Mouse (Mus musculus) ES-E14 (cell line): ENCODE data around the gene Fbxo11.

Experiments
- CHD2 ChIP-seq: IDR thresholded peaks from 2 replicates; pipeline ENCODE4 v1.6.1; 2014; ENCODE audit warnings: mild to moderate bottlenecking, low read depth, low read length, inconsistent platforms
- HCFC1 ChIP-seq: IDR thresholded peaks from 2 replicates; pipeline ENCODE4 v1.6.1; 2012; ENCODE audit warnings: low read length, inconsistent platforms, borderline replicate concordance; ENCODE audit not compliant: insufficient read depth
- MAFK ChIP-seq: IDR thresholded peaks from 2 replicates; pipeline ENCODE4 v1.6.1; 2014; ENCODE audit warnings: mild to moderate bottlenecking, low read depth, low read length, inconsistent platforms; ENCODE audit not compliant: insufficient read depth
- ZC3H11A ChIP-seq: IDR thresholded peaks from 2 replicates; pipeline ENCODE4 v1.6.1; 2012; ENCODE audit warnings: low read depth, mild to moderate bottlenecking, inconsistent platforms, low read length, borderline replicate concordance
- ZNF384 ChIP-seq: IDR thresholded peaks from 2 replicates; pipeline ENCODE4 v1.6.1; 2012; ENCODE audit warnings: low read depth, low read length, inconsistent platforms

- TF ChIP-seq HCFC1, result no peak
- TF ChIP-seq MAFK, result no peak
- TF ChIP-seq ZNF384, result no peak
- no peak for TF ChIP-seq ZC3H11A
- no peak for TF ChIP-seq CHD2
Observed at GRCm38 (mm10) chr17:88106365-88106764, 41.3 kb upstream of the Fbxo11 start.
